Mouse (Mus musculus): Measurements from ENCODE around the gene Adk.

DNA sequence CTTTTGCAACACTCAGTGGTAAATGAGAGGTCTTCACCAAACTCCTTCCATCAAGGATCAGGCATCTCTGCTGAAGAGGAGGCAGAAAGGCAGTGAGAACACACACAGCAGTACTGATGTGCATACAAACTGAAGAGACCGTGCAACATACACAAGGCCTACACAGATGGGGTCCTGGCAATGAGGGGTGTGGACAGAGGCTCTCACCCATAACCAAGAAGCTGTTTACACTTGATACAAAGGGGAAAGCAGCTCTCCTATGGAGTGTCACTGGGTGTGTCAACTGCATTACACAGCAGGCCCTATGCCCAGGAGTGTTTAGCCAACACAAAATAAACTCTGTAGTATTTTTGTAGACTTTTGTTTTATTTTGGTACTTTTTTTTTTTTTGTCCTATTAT lies 59.1 kb downstream of the Adk start:
- TF ChIP-seq POLR2A (IDR thresholded peaks at IDR 0.05; ENCODE audit: insufficient read depth, low read depth, low read length) (no peak), CTCF (IDR thresholded peaks at IDR 0.05) (no peak)

All from heart, adult 2 months (tissue).